Mouse (Mus musculus): Measurements from ENCODE around the gene Arid2. TPM values are rescaled to one million over a fixed set of nuclear protein-coding genes. Genes with fewer than 3 reads are reported as not detected.
"Not testable (repeated sequence)": the region's sequence is repeated elsewhere in the genome, so short reads cannot be mapped to it uniquely, and the experiment has no call there.

The Arid2 gene
- polyA plus RNA-seq (2012; ENCODE audit: insufficient read depth, insufficient read length, missing spikeins): 6.7 and 7.4 TPM in 2 replicates

DNA sequence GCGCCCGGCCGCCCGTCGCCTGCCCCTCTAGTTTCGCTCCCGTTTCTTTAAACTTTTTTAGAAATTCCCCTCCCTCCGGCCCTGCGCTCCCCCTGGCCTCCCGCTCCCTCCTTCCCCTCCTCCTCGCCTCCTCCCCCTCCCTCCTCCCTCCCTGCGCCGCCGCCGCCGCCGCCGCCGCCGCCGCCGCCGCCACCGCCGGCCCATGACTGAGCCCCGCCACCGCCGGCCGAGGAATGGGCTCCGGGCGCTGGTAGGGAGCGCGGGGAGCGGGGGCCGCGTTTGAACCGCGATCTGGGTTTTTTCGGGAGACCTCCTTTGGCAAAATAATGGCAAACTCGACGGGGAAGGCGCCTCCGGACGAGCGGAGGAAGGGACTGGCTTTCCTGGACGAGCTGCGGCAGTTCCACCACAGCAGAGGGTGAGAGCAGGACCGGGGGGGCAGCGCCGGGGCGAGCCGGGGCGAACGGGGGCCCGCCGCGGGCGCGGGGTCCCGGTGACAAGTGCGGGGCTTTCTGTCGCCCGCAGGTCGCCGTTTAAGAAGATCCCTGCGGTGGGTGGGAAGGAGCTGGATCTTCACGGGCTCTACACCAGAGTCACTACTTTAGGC lies at the start of gene Arid2:
Gene Arid2, plus strand, starts transcription at position 150 of the 607 bp plus-strand sequence.
- H3K4me1 ChIP-seq (ENCODE audit: control insufficient read depth, insufficient read depth, insufficient read length, low read length): peaks cover 11% of the 10 kb centered on the region
- peak within 1 kb of the TSS; percentile 96 for H3K4me3 ChIP-seq (ENCODE audit: insufficient read depth, low read depth, low read length)
- H3K27ac ChIP-seq (replicated peaks; ENCODE audit: low read depth, low read length): peak within 1 kb of the TSS; percentile 100

DNA sequence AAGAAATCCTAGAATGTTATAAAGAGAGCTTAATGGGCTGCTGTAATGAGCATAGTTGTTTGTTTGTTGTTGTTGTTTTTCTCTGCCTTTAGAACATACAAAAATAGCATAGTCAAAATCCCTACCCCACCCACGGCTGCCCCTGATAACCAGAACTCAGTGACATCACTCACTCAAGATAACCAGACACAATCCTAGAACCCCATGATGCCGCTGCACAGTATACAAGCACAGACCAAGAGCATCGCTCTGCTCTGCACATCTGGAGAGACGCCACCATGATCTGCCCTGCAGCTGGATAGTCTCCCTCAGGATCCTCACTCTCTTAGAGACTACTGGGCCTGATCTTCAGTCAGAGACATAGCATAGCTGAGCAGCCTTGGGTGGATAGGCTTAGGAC lies 49.2 kb upstream of the Arid2 start:
- H3K4me3 ChIP-seq (ENCODE audit: insufficient read depth, low read depth, low read length): no peak overlapping the region
- H3K4me1 ChIP-seq (ENCODE audit: control insufficient read depth, insufficient read depth, insufficient read length, low read length): peaks cover 6% of the 10 kb centered on the region; the same call in 1 of the 2 replicates
- no peak overlapping the region for H3K27ac ChIP-seq (replicated peaks; ENCODE audit: low read depth, low read length)

DNA sequence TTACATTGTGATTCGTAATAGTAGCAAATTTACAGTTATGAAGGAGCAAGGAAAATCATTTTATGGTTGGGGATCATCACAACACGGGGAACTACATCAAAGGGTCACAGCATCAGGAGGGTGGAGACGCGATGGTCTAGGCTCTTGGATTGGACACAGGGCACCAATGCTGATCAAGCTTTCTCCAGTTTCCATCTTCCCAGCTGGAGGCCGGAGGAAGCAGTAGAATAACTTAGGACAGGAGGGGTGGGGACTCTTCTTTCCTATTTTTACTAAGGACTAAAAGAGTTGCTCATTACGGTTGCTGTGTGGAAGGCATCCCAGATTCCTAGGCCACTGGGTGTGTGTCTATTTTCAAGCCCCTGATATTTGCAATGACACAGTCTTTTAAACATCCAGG lies 43.1 kb upstream of the Arid2 start:
- Histone ChIP-seq H3K4me1 (ENCODE audit: control insufficient read depth, insufficient read depth, insufficient read length, low read length) (peaks cover 6% of the 10 kb centered on the region; the same call in 1 of the 2 replicates), H3K4me3 (ENCODE audit: insufficient read depth, low read depth, low read length) (no peak overlapping the region), H3K27ac (replicated peaks; ENCODE audit: low read depth, low read length) (no peak overlapping the region)

DNA sequence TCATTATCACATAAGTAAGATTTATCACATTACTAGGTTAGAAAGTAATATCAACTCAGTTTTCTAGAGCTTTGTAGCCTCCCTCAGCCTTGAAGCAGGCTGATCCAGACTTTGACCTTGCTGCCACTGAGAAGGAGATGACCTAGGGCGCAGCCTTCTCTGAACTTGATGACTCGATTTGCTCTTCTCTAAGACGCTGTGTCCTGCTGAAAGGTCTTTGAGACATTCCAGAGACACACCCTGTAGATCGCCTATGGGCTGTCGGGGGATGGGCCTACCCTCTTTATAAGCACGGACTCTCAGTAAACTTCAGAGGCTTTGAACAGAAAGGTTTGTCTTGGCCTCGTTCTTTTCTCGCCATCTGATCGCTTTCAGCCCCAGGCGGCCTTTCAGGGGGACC lies 42.6 kb upstream of the Arid2 start:
- not testable (repeated sequence) for H3K4me1 ChIP-seq (ENCODE audit: control insufficient read depth, insufficient read depth, insufficient read length, low read length); H3K4me3 ChIP-seq (ENCODE audit: insufficient read depth, low read depth, low read length); H3K27ac ChIP-seq (replicated peaks; ENCODE audit: low read depth, low read length)

DNA sequence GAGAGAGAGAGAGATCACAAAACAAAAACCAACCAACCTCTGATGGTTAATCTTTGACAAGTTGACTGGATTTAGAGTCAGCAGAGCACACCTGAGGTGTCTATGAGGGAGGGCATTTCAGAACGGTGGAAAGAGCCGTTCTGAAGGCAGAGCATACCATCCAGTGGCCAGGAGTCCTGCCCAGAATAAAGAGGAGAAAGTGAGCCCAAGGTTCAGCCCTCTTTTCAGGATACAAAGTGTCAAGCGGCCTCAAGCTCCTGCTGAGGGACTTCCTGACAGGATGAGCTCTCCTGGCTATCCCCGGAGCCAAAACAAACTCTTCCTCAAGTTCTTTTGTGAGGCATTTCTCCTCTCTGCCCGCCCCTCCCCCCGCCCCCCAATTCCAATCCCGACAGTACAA lies 33.5 kb upstream of the Arid2 start:
- no peak overlapping the region for H3K27ac ChIP-seq (replicated peaks; ENCODE audit: low read depth, low read length)
- H3K4me1 ChIP-seq (ENCODE audit: control insufficient read depth, insufficient read depth, insufficient read length, low read length): no peaks in the 10 kb centered on the region
- no peak overlapping the region for H3K4me3 ChIP-seq (ENCODE audit: insufficient read depth, low read depth, low read length)

DNA sequence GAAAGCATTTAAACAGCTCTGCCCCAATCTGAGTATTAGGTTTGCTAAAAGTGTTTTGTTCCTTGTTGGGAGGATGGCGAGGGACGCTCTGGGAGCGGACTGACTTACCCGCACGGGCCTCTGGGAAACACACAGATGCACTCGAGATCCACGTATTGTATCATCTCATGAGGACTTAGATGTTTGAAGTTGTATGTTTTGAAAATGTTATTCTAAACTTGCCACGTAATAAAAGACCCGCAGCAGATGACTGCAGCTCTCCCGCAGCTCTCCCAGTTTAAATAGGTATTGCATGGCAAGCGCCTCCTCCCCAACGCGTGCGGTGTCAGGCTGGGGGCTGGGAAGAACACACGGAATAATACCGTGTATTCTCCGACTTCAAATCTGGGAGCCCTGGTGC lies 33.0 kb upstream of the Arid2 start:
- H3K4me3 ChIP-seq (ENCODE audit: insufficient read depth, low read depth, low read length): peak overlapping the region; percentile 31
- H3K27ac ChIP-seq (replicated peaks; ENCODE audit: low read depth, low read length): no peak overlapping the region
- H3K4me1 ChIP-seq (ENCODE audit: control insufficient read depth, insufficient read depth, insufficient read length, low read length): no peaks in the 10 kb centered on the region

DNA sequence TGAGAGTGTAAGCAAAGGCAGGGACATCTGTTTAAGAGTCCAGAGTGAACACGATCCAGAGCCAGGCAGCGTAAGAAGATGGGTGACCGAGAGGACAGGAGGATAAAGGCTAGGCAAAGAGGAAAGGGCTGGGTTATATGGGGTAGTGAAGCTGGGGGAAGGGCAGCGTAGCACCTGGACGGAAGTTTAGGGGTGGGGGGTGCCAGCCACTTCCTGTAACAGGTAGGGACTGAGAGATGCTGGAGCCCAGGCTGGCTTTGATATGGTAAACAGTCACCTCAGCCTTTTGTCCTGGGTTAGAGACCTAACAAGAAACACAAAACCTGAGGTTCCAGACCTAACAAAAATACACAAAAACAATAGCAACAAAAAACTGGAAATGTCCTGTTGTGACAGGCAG lies 29.5 kb upstream of the Arid2 start:
- no peaks in the 10 kb centered on the region for H3K4me1 ChIP-seq (ENCODE audit: control insufficient read depth, insufficient read depth, insufficient read length, low read length)
- no peak overlapping the region for H3K27ac ChIP-seq (replicated peaks; ENCODE audit: low read depth, low read length)
- no peak overlapping the region for H3K4me3 ChIP-seq (ENCODE audit: insufficient read depth, low read depth, low read length)

DNA sequence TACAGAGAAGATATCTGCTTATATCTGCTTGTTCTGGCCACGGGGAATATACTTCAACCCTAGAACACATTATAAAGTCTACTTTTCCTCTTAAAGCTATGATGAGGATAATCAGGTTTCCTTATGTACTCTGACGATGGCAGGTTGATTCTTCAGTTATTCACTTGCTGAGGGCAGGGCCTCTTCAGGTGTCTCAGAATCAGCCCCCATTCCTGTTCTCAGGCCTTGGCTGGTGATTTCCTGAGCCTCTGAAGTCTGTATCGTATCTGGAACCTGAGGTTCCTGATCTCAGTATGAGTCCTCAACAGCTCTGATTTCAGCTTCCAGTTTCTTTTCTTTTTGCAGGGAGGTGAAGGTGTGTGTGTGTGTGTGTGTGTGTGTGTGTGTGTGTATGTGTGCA lies 22.7 kb upstream of the Arid2 start:
- H3K27ac ChIP-seq (replicated peaks; ENCODE audit: low read depth, low read length): no peak overlapping the region
- H3K4me1 ChIP-seq (ENCODE audit: control insufficient read depth, insufficient read depth, insufficient read length, low read length): no peaks in the 10 kb centered on the region
- no peak overlapping the region for H3K4me3 ChIP-seq (ENCODE audit: insufficient read depth, low read depth, low read length)

DNA sequence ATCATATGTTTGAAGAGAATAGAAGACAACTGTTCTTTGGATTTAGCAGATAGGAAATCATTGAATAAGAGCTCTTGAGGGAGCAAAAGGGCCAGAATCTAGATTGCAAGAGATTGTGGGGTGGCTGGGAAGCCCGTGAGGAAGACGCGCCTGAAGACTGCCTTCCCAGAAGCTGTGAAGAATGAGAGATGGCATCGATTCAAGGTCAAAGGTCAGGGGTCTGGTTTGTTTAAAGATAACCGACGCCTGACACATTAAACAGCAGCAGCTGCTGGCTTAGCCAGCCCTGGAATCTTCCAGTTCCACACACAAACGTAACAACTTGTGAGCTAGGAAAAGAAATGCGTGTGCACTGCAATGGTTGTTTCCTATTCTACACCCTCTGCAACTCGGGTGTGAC lies 19.4 kb upstream of the Arid2 start:
- no peaks in the 10 kb centered on the region for H3K4me1 ChIP-seq (ENCODE audit: control insufficient read depth, insufficient read depth, insufficient read length, low read length)
- H3K27ac ChIP-seq (replicated peaks; ENCODE audit: low read depth, low read length): no peak overlapping the region

DNA sequence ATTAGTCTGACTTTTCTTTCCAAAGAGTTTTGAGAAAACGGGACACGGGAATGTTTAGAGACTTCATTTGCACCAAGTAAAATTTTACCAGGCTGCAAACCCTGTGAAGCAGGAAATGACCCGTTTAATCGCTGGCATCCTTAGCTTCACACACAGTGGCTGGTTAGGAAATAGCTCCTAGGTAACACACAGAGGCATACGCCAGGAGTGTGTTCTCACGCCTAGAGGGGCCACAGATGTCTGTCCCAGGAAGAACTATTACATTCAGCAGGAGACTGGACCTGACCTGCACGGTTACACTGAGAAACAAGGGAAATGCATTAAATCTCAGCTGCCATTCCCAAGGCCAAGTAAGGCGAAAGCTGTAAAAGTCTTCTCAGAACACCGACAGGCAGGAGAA lies 18.7 kb upstream of the Arid2 start:
- Histone ChIP-seq H3K4me1 (ENCODE audit: control insufficient read depth, insufficient read depth, insufficient read length, low read length) (no peaks in the 10 kb centered on the region), H3K27ac (replicated peaks; ENCODE audit: low read depth, low read length) (no peak overlapping the region), H3K4me3 (ENCODE audit: insufficient read depth, low read depth, low read length) (no peak overlapping the region)

More for the DNA sequence above, 19.4 kb upstream of the Arid2 start:
- H3K4me3 ChIP-seq (ENCODE audit: insufficient read depth, low read depth, low read length): no peak overlapping the region

DNA sequence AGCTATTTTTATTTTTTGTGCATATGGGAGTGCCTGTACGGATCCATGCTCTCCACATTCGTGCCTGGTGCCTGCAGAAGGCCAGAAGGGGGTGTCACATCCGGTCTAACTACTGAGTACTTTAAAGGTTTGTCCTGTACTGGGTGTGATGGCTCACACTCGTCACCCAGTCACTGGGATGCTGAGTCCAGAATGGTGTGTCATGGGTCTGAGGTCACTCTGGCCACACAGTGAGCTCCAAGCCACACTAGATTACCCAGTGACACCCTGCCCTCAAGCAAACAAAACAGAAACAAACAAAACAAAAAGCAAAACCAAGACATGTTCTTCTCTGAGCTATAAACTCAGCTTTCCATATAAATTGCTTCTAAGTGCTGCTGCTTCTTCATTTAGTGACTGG lies 17.9 kb upstream of the Arid2 start:
- Histone ChIP-seq H3K4me1 (ENCODE audit: control insufficient read depth, insufficient read depth, insufficient read length, low read length) (no peaks in the 10 kb centered on the region), H3K4me3 (ENCODE audit: insufficient read depth, low read depth, low read length) (no peak overlapping the region), H3K27ac (replicated peaks; ENCODE audit: low read depth, low read length) (no peak overlapping the region)

DNA sequence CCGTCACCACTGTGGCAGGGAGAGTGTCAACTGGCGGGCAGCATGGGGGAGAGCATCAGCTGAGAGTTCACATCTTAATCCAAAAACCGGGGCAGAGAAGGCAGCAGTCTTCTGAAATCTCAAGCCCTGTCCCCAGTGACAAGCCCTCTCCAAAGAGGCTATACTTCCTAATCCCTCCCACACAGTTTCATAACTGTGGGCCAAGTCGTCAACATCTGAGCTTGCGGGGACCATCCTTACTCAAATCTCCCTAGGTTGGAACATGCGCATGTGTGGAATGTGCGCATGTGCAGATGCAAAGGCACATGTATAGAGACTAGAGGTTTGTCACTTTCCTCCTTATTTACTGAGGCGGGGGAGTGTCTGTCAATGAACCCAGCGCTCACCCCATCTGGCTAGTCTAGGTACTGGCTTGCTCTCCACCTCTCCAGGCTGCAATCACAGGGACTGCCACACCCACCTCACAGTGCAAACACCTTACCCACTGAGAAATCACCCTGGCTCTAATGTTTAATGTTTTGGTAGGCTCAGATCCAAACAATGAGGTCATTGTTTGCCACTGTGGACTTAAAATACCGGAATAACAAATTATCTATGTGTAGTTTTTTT lies 16.9 kb upstream of the Arid2 start:
- Histone ChIP-seq H3K4me1 (ENCODE audit: control insufficient read depth, insufficient read depth, insufficient read length, low read length) (no peaks in the 10 kb centered on the region), H3K4me3 (ENCODE audit: insufficient read depth, low read depth, low read length) (no peak overlapping the region), H3K27ac (replicated peaks; ENCODE audit: low read depth, low read length) (no peak overlapping the region)

DNA sequence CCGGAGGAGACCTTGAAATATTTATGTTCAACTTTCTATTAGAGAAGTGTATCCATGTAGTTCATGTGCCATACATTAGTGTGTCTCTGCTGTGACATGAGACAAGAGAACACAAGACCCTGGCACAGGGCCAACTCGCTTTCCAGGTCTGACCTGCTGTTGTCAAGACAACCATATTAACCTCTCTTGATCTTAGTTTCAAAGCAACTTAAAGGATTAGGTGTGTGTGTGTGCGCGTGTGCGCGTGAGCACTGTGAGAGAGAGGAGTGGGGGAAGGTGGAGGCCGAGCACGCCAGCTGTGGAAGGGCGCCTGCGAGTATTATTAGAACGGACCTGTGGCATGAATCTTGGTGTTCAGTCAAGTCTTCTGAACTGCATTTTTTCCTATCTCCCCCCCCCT lies 15.0 kb upstream of the Arid2 start:
- 0 out of 2 replicates have a peak, but pooled peaks cover 2% of the 10 kb centered on the region for H3K4me1 ChIP-seq (ENCODE audit: control insufficient read depth, insufficient read depth, insufficient read length, low read length)
- no peak overlapping the region for H3K27ac ChIP-seq (replicated peaks; ENCODE audit: low read depth, low read length)

DNA sequence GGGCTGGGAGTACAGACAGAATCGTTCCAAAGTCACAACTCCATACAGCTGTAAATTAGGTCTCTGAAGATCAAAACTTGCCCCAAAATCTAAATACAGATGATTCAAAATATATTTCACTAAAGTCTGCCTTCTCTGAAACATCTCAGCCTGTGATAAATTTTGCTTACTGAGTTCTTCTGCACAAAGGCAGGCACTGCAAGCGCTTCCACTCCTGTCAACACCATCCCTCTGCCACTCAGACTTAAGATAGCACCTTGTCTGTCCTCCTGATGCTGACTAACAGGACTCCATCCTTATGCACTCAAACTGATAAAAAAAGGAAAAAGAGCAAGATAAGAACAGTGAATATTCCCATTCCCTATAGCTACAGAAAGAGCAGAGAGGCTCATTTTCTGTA lies 13.0 kb upstream of the Arid2 start:
- Histone ChIP-seq H3K4me3 (ENCODE audit: insufficient read depth, low read depth, low read length) (no peak overlapping the region), H3K4me1 (ENCODE audit: control insufficient read depth, insufficient read depth, insufficient read length, low read length) (peaks cover 8% of the 10 kb centered on the region), H3K27ac (replicated peaks; ENCODE audit: low read depth, low read length) (no peak overlapping the region)

More for the DNA sequence above, 15.0 kb upstream of the Arid2 start:
- H3K4me3 ChIP-seq (ENCODE audit: insufficient read depth, low read depth, low read length): no peak overlapping the region

DNA sequence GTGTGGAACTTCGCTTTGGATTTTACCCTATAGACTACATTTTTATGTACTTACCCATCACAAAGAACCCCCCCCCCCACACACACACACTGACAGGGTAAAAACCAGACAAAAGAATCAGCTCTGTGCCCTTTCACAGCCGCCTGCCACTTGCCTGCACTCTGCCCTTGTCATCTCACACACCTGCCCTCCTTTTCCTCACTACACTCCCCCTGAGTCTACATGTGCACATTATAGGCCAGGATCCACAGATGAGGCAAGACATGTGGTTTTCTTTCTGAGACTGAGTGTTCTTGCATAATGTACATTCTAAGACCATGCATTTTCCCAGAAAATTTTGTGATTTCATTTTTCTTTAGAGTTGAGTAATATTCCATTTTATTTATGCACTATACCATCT lies 12.1 kb upstream of the Arid2 start:
- H3K4me1 ChIP-seq (ENCODE audit: control insufficient read depth, insufficient read depth, insufficient read length, low read length): peaks cover 8% of the 10 kb centered on the region
- no peak overlapping the region for H3K4me3 ChIP-seq (ENCODE audit: insufficient read depth, low read depth, low read length)
- H3K27ac ChIP-seq (replicated peaks; ENCODE audit: low read depth, low read length): no peak overlapping the region

DNA sequence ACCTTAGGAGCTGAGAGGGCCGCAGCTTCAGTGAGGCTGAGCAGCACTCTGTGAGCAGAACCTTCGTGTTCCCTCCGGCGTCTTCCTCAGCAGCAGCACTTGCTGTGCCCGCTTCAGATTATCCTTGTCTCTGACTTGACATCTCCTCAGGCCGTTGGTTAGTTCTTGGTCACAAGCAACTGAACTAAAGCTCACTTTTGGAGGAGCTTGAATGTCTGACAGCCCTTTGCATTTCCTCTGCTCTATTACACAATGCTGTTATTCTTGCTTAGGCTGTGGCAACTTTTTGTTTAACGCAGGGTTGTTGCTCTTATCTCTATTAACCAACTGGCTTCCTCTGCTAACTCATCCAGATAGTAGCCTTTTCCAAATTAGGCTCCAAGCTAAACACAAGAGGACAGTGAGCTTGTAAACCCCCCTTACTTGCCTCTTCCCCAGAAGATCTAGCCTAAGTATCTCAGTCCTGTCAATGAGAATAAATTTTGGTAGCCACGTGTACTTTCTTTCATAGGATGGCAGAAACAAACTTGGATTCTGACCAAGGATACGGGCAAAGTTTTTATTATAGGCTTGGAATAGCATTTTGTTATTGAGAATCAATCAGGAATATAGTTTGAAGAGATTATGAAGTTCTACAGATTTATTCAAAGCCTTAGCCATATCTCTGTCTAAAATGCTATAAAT lies 11.4 kb upstream of the Arid2 start:
- Histone ChIP-seq H3K27ac (replicated peaks; ENCODE audit: low read depth, low read length) (no peak overlapping the region), H3K4me3 (ENCODE audit: insufficient read depth, low read depth, low read length) (no peak overlapping the region), H3K4me1 (ENCODE audit: control insufficient read depth, insufficient read depth, insufficient read length, low read length) (peaks cover 10% of the 10 kb centered on the region)
